Mouse (Mus musculus) E14TG2a.4 (cell line): ENCODE results near the gene Galr3.

Experiments used
- CTCF ChIP-seq: conservative IDR thresholded peaks from 2 replicates; pipeline ENCODE4 v1.5.1; 2014; ENCODE audit warnings: low read length
- NANOG ChIP-seq: IDR thresholded peaks from 2 replicates; pipeline ENCODE4 v1.6.1; 2014; ENCODE audit warnings: borderline replicate concordance, low read length, mixed read lengths
- POU5F1 ChIP-seq: IDR thresholded peaks from 2 replicates; pipeline ENCODE4 v1.6.1; 2014; ENCODE audit warnings: low read length, borderline replicate concordance

DNA sequence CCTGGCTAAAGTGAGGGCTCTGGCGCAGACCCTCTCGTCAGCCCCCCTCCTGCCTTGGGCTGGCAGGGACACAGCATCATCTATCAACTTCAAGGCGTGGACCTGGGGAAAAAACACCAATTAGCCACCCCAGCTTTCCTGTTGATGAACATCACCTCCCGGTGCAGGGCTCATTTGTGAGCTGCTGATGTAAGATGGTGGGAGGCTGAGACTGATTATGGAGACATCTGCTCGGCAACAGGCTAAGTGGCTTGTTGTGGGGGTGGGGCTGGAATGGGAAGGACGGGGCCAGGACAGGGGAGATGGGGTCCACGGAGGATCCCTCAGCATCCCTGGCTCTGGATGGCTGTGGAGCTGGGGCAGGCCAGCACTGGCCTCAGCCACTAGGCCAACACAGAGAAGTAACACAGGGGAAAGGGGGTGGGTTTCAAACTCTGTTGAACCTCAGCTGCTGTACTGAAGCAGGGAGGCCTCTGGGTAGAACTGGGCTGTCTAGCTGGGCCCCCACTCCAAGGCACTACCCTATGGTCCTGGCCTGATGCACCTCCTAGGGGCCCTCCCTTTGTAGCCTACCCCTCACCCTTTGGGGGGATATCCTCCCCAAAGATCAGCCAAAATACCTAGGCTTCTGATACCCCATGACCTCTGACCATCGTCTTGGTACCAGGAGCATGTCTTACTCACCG, 8.6 kb downstream of the Galr3 start:
- TF ChIP-seq CTCF (no peak), POU5F1 (no peak), NANOG (no peak)
